Mouse (Mus musculus) intestine, embryonic 14.5 days (tissue): Measurements from ENCODE around the gene Asxl1. TPM values are rescaled to one million over a fixed set of nuclear protein-coding genes. Genes with fewer than 3 reads are reported as not detected.

ENCODE experiments used
- ATAC-seq: fragments of 200-750 bp; cut with Nextera tagmentation; replicated peaks from 2 replicates; pipeline ENCODE4 v1.8.0; 2017; ENCODE audit warnings: low read depth, moderate number of reproducible peaks, moderate TSS enrichment, moderate library complexity; ENCODE audit not compliant: low FRiP score, low TSS enrichment
- DNase-seq: peaks from one replicate; pipeline ENCODE4 v3.0.0-alpha.2; 2018; ENCODE audit warnings: low spot score
- H3K27ac ChIP-seq: fragments of 300-500 bp; sonication (generic); 2 replicates; pipeline ENCODE4 v1.5.1; 2014; ENCODE audit warnings: low read depth, mild to moderate bottlenecking, control low read depth
- H3K27me3 ChIP-seq: fragments of 300-500 bp; sonication (generic); replicated peaks from 2 replicates; pipeline ENCODE4 v1.6.1; 2014; ENCODE audit warnings: low read length, control low read depth; ENCODE audit not compliant: control insufficient read depth, insufficient read depth
- H3K36me3 ChIP-seq: fragments of 300-500 bp; sonication (generic); 2 replicates; pipeline ENCODE4 v1.6.1; 2014; ENCODE audit warnings: low read length, control low read depth; ENCODE audit not compliant: control insufficient read depth, insufficient read depth
- H3K4me1 ChIP-seq: fragments of 300-500 bp; sonication (generic); replicated peaks from 2 replicates; pipeline ENCODE4 v1.6.1; 2014; ENCODE audit warnings: low read length, control low read depth, mixed read lengths; ENCODE audit not compliant: control insufficient read depth, insufficient read depth
- H3K4me2 ChIP-seq: fragments of 300-500 bp; sonication (generic); 2 replicates; pipeline ENCODE4 v1.6.1; 2014; ENCODE audit warnings: low read length
- H3K4me3 ChIP-seq: fragments of 300-500 bp; sonication (generic); 2 replicates; pipeline ENCODE4 v1.5.1; 2014; ENCODE audit warnings: low read depth, low read length, control low read depth, mixed read lengths
- H3K9ac ChIP-seq: fragments of 300-500 bp; sonication (generic); 2 replicates; pipeline ENCODE4 v1.6.1; 2014; ENCODE audit warnings: mild to moderate bottlenecking, low read length
- H3K9me3 ChIP-seq: fragments of 300-500 bp; sonication (generic); 2 replicates; pipeline ENCODE4 v1.6.1; 2016; ENCODE audit warnings: low read length, control low read depth; ENCODE audit not compliant: control insufficient read depth
- WGBS: fragments of 180-500 bp; shearing (Covaris S2); extraction: QIAGEN DNeasy Blood & Tissue Kit; methylation state at CpG from one replicate; pipeline ENCODE4 v1.1.7; 2014; 5-methylcytosine and 5-hydroxymethylcytosine counted together
- polyA plus RNA-seq: library from polyadenylated mRNA; unstranded; fragments of >200 nt; fragmentation: Nextera tagmentation; extraction: Ambion mirVana; gene quantifications from 2 replicates; pipeline ENCODE4 v1.2.1, GENCODE M21; 2014

The Asxl1 gene
- polyA plus RNA-seq = 15.6 and 17.0 TPM in 2 replicates

DNA sequence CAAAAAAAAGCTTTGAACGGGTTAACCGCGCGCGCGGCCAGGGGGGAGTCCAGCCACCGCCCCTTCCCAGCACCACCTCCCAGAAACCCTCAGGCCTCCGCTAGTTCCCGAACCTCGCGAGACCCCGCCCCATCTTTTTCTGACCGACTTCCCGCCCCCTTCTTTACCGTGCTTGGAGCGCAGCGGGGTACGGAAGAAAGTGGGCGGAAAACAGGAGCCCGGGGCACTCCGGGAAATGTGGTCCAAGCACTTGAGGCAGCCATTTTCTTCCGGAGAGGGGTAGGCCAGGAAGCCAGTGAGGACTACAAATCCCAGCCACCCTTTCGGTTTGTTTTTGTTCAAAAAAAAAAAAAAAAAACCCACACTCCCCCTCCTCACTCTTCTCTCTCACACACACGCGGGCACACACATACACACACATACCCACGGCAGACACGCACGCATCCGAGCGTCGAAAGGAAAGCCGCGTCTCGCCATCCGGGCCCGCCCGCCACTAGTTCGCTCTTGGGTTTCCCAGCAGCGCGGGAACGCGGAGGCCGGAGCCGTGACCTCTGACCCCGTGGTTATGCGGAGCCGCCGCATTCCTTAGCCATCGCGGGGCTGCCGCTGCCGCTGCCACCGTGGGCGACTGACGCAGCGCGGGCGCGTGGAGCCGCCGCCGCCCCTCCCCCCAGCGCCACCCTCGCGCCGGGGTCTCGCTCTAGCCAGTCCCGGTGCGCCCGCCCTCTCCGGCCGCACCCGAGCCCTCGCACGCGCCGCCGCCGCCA, at the start of gene Asxl1:
Gene Asxl1, plus strand, starts transcription at position 376 of the 767 bp plus-strand sequence.
- H3K4me3 ChIP-seq = peak within 1 kb of the TSS; percentile 84
- no peaks in the 10 kb centered on the region for H3K27me3 ChIP-seq
- peaks cover 32% of the 10 kb centered on the region for H3K4me1 ChIP-seq
- ATAC-seq (peak; percentile 97), DNase-seq (peak; percentile 95)
- H3K27ac ChIP-seq = peak within 1 kb of the TSS; percentile 99
- H3K9me3 ChIP-seq = no peaks in the 10 kb centered on the region
- peak within 1 kb of the TSS; percentile 89 for H3K4me2 ChIP-seq
- H3K36me3 ChIP-seq = peaks cover 8% of the 10 kb centered on the region
- under 1% methylated on average over 75 of the region's 79 CpGs for WGBS
- peak within 1 kb of the TSS; percentile 98 for H3K9ac ChIP-seq

DNA sequence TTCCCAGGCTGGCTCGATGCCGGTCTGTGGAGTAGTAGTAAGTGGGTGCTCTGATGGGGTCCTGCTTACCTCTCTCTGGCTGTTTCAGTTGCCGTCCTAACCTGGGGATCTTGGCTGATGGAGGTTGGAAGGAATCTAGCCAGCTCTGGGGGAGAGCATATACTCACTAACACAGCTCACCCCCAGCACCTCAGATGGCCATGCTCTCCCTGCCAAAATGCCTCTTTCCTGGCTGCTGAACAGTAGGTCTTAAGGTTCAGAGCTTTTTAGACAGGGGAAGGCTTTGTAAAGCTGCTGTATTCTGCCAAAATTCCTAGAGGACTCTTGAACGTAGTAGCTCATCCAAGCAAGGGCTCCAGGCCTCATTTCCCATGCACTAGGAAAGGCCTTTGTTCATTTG, 47.9 kb upstream of the Asxl1 start:
- WGBS = 82% methylated on average over 4 of the region's 4 CpGs
- Histone ChIP-seq H3K27ac (no peak overlapping the region), H3K4me3 (no peak overlapping the region), H3K27me3 (no peaks in the 10 kb centered on the region), H3K4me2 (no peak overlapping the region), H3K9ac (no peak overlapping the region), H3K36me3 (no peaks in the 10 kb centered on the region), H3K9me3 (no peaks in the 10 kb centered on the region), H3K4me1 (peaks cover under 1% of the 10 kb centered on the region; the same call in 1 of the 2 replicates)
- ATAC-seq (no peak), DNase-seq (no peak)

DNA sequence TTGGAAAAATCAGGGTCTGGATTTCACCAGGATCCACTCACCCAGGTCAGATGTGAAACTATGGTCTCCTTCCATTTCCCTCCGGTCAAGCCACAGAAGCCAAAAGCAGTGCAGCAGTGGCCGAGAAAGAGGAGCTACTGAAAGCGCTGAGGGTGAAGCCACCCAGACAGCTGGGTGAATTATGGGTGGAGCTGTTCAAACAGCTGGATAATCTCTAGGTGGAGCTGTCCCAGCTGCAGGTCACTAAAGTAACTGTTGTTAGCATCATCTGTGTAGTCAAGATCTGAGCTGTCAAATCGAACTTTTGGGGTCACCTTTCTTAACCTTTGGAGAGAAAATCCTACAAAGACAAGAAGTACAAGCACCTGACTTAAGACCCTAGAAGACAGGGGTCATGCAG, 47.2 kb upstream of the Asxl1 start:
- 38% methylated on average over 4 of the region's 4 CpGs for WGBS

DNA sequence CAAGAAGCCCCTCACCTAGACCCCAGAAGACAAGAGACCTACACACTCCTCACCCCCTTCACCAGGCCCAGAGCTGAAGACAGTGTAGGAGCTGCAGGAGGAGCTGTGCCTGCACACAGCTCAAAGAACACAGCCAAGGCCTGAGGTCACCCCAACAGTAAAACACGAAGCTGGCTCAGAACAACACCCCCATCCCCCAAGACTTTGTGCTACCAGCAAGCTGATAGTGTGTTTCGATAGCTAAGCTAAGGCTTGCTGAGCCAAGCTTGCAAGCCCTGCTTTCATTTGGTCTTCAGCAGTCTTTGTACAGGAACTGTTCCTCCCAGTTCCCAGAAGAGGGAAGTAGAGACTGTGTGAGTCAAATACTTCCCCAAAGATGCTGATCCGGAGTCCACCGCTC, 46.8 kb upstream of the Asxl1 start:
- Histone ChIP-seq H3K4me1 (no peaks in the 10 kb centered on the region; the same call in 1 of the 2 replicates), H3K4me3 (no peak overlapping the region), H3K9ac (no peak overlapping the region), H3K36me3 (no peaks in the 10 kb centered on the region), H3K4me2 (no peak overlapping the region), H3K9me3 (no peaks in the 10 kb centered on the region), H3K27ac (no peak overlapping the region), H3K27me3 (no peaks in the 10 kb centered on the region)
- ATAC-seq (no peak), DNase-seq (no peak)
- 62% methylated on average over 4 of the region's 4 CpGs for WGBS

More for the DNA sequence above, 47.2 kb upstream of the Asxl1 start:
- H3K4me3 ChIP-seq = no peak overlapping the region
- H3K4me2 ChIP-seq = no peak overlapping the region
- H3K9ac ChIP-seq = no peak overlapping the region
- no peaks in the 10 kb centered on the region; the same call in 1 of the 2 replicates for H3K4me1 ChIP-seq
- H3K9me3 ChIP-seq = no peaks in the 10 kb centered on the region
- no peak overlapping the region for H3K27ac ChIP-seq
- ATAC-seq (no peak), DNase-seq (no peak)
- H3K36me3 ChIP-seq = no peaks in the 10 kb centered on the region
- H3K27me3 ChIP-seq = no peaks in the 10 kb centered on the region

DNA sequence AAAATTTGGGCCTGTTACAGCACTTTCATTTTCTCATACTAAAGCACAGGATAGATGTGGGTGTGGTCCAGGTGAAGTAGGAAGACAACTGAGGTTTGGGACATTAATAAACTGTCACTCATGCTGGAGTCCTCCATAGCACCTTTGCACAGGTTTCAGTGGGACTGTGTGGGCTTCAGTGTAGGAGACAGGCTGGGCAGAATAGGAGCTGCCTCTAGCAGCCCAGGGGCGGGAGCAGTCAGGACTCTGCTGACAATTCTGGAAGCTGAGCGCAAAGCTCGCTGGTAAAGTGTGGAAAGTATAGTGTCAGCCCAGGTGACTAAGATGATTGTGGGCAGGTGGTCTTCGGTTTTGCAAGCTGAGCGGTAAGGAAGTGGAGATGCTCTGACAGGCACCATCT, 44.5 kb upstream of the Asxl1 start:
- Histone ChIP-seq H3K27me3 (no peaks in the 10 kb centered on the region), H3K9ac (no peak overlapping the region)

DNA sequence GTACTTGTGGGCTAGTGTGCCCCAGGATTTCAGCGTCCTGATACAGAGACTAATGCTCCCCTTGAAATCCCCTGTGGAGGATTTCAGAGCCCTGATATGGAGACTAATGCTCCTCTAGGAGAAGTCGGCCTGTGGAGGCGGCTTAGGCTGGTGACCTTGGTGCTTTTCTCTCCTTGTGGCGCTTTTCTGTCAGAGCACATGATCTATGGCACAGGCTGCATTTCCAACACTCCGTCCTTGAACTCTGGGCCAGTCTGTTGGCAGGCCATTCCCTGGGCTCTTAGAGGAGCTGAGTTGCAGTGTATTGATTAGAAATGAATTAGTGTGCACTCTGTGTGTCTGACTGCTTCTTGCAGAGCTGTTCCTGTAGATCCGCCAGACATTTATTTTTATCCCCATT, 40.4 kb upstream of the Asxl1 start:
- Histone ChIP-seq H3K27ac (no peak overlapping the region), H3K4me2 (no peak overlapping the region), H3K27me3 (no peaks in the 10 kb centered on the region), H3K36me3 (no peaks in the 10 kb centered on the region), H3K9ac (no peak overlapping the region), H3K4me3 (no peak overlapping the region), H3K9me3 (no peaks in the 10 kb centered on the region), H3K4me1 (no peaks in the 10 kb centered on the region)
- 69% methylated on average over 6 of the region's 6 CpGs for WGBS
- no peak for ATAC-seq
- no peak for DNase-seq

More for the DNA sequence above, 44.5 kb upstream of the Asxl1 start:
- Histone ChIP-seq H3K36me3 (no peaks in the 10 kb centered on the region), H3K4me2 (no peak overlapping the region), H3K4me1 (no peaks in the 10 kb centered on the region; the same call in 1 of the 2 replicates), H3K9me3 (no peaks in the 10 kb centered on the region), H3K27ac (no peak overlapping the region), H3K4me3 (no peak overlapping the region)
- DNase-seq = no peak
- no peak for ATAC-seq
- WGBS = 93% methylated on average over 5 of the region's 5 CpGs

DNA sequence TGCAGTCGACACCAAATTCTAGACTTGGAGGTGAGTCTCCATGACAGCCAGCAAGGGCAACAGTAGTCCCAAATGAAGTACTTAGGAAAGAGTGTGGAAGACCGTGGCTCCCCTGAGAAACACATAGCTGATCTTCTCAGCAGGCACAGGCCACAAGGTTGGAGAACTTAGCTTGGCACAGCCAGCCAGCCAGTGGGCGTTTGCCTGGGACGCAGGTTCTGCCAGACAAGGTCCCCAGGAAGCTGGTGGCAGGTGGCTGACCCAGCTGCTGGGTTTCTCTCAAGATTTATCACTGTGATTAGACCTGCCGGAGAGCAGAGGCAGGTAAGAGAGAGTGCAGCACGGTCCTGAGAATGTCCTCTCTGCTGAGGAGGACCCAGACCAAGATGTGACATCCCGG, 37.0 kb upstream of the Asxl1 start:
- H3K4me1 ChIP-seq = no peaks in the 10 kb centered on the region
- 72% methylated on average over 7 of the region's 7 CpGs for WGBS
- no peaks in the 10 kb centered on the region for H3K9me3 ChIP-seq
- no peak overlapping the region for H3K9ac ChIP-seq
- H3K27me3 ChIP-seq = no peaks in the 10 kb centered on the region
- H3K4me3 ChIP-seq = no peak overlapping the region
- H3K27ac ChIP-seq = no peak overlapping the region
- no peak overlapping the region for H3K4me2 ChIP-seq
- DNase-seq (no peak), ATAC-seq (no peak)
- no peaks in the 10 kb centered on the region for H3K36me3 ChIP-seq

DNA sequence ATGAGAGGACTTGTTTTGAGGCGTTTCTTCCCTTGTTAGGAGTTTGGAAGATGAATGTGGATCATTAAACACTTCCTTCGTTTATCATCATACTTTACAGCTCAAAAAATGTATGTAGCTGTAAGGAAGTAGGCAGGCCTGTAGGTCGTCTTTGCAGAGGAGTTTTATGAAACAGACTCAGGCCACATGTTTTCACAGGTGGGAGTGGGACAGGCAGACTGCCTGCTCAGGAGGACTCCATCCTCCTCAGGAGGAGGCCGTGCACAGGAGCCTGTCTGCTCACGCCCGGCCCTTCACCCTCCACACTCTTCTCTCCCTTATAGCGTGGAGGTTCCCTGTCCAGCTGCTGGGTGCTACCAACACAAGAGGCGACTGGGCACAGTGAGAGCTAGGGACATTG, 36.5 kb upstream of the Asxl1 start:
- no peaks in the 10 kb centered on the region for H3K27me3 ChIP-seq
- no peak overlapping the region for H3K4me3 ChIP-seq
- no peak overlapping the region for H3K4me2 ChIP-seq
- DNase-seq (no peak), ATAC-seq (no peak)
- no peaks in the 10 kb centered on the region for H3K4me1 ChIP-seq
- H3K9me3 ChIP-seq = no peaks in the 10 kb centered on the region
- no peaks in the 10 kb centered on the region for H3K36me3 ChIP-seq
- WGBS = 62% methylated on average over 8 of the region's 8 CpGs
- no peak overlapping the region for H3K27ac ChIP-seq
- H3K9ac ChIP-seq = no peak overlapping the region

DNA sequence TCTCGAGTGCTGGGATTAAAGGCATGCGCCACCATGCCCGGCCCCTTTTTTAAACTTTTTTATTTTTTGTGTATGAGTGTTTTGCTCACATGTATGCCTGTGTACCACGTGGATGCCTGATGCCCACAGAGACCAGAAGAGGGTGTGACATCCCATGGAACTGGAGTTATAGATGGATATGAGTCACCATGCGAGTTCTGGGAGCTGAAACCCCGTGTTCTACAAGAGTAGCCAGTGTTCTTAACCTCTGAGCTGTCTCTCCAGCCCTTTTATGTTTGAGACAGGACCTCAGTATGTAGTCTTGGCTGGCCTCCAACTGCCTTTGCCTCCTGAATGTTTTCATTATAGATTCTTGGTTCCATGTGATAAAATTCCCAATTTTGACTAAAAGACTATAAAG, 35.4 kb upstream of the Asxl1 start:
- Histone ChIP-seq H3K4me3 (no peak overlapping the region), H3K36me3 (no peaks in the 10 kb centered on the region), H3K9me3 (no peaks in the 10 kb centered on the region), H3K4me2 (no peak overlapping the region), H3K27ac (no peak overlapping the region), H3K9ac (no peak overlapping the region), H3K27me3 (no peaks in the 10 kb centered on the region), H3K4me1 (no peaks in the 10 kb centered on the region)
- 82% methylated on average over 6 of the region's 6 CpGs for WGBS
- DNase-seq = no peak
- no peak for ATAC-seq
